Mouse (Mus musculus): ENCODE measurements around the gene Alkal2.

DNA sequence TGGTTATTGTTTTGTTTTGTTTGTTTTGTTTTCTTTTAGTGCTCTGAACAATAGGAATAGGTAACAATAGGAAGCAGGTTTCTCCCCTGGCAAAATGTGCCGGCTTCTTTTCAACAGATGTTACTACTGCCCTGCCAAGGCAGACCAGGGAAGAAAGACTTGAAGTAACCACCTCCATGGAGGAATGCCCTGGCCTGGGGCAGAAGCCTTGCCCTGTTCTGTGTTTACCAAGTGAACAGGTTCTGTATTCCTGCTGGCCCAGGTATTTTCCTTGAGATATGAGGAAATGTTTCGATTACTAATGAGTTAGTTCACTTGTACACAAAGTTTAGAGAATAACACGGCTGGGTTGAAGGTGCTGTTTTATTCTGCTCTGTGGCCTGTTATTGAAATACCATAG is 28.7 kb downstream of the Alkal2 start:
- no peak for TF ChIP-seq CTCF (IDR thresholded peaks at IDR 0.05; ENCODE audit: borderline replicate concordance, control insufficient read depth, extremely low read depth, insufficient read depth, low read length, poor library complexity)
- TF ChIP-seq POLR2A (IDR thresholded peaks at IDR 0.05; ENCODE audit: control insufficient read depth, extremely low read depth, insufficient read depth, low read length, poor library complexity): no peak

Data from thymus, adult 2 months (tissue).